32 mouse cellular contexts compared by ENCODE assay signal in the genomic region with DNA sequence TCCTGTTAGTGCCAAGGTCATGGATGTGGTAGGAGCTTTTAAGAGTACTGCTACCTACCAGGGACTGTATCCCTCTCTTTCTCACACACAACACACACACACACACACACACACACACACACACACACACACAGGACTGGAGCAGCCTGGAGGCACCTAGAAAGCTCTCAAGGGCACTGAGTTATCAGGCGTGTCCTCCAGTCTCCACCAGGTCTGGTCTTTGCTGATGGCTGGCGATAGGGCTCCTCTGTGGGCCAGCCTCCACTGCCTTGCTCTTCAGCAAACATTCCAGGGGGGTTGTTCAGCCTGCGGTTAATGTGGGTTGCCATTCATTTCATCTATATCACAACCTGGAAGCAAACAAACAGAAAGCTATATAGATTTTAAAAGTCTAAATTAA. TPM values are rescaled to one million over a fixed set of nuclear protein-coding genes. Genes with fewer than 3 reads are reported as not detected.
DNase-seq lines count a peak whose midpoint lies in the region; ATAC-seq and TF ChIP-seq lines count a peak whose summit lies in the region.
"Had no signal": no experiment of that assay in that cellular context is flagged by ENCODE, and none has a peak within 500 bp of the region (broad histone marks: within the 10 kb centered on the region; RNA-seq: fewer than 3 reads in every experiment).

No protein-coding gene starts in this region.

- ATAC-seq in kidney, embryonic 16.5 days (ENCODE audit: low FRiP score, low TSS enrichment), result peak; percentile 52
- peak; percentile 84 for ATAC-seq in liver, embryonic 13.5 days (ENCODE audit: low read depth)
- peak; percentile 79 for ATAC-seq in megakaryocyte progenitor cell, adult 5-6 weeks (replicated peaks; ENCODE audit: poor library complexity)
- ATAC-seq in stomach, embryonic 16.5 days (ENCODE audit: insufficient read depth, low FRiP score), result peak; percentile 77; the same call in 1 of the 2 replicates
- no peak for ATAC-seq in midbrain, postnatal 0 days (ENCODE audit: low FRiP score)
- ATAC-seq: forebrain, embryonic 15.5 days; intestine, embryonic 16.5 days; Patski had no signal

- H3K4me1 ChIP-seq in kidney, embryonic 16.5 days (ENCODE audit: insufficient read depth, low read length), result peaks cover 8% of the 10 kb centered on the region
- peaks cover 31% of the 10 kb centered on the region for H3K4me1 ChIP-seq in liver, embryonic 13.5 days (replicated peaks)
- peaks cover 18% of the 10 kb centered on the region; the same call in 1 of the 2 replicates for H3K4me1 ChIP-seq in stomach, embryonic 16.5 days (ENCODE audit: control insufficient read depth, insufficient read depth, low read length)
- H3K4me1 ChIP-seq in midbrain, postnatal 0 days (ENCODE audit: insufficient read depth, low read length), result no peaks in the 10 kb centered on the region
- H3K4me1 ChIP-seq: forebrain, embryonic 15.5 days; hindbrain, embryonic 13.5 days; limb, embryonic 12.5 days had no signal

- 82% methylated on average over 3 of the region's 3 CpGs for WGBS in kidney, embryonic 16.5 days
- 26% methylated on average over 3 of the region's 3 CpGs for WGBS in liver, embryonic 13.5 days (ENCODE audit: insufficient replicate concordance)
- WGBS in stomach, embryonic 16.5 days, result 65% methylated on average over 3 of the region's 3 CpGs
- 95% methylated on average over 3 of the region's 3 CpGs for WGBS in midbrain, postnatal 0 days

- H3K9me3 ChIP-seq in kidney, embryonic 16.5 days (ENCODE audit: low read length), result no peaks in the 10 kb centered on the region
- no peaks in the 10 kb centered on the region for H3K9me3 ChIP-seq in liver, embryonic 13.5 days (replicated peaks)
- no peaks in the 10 kb centered on the region for H3K9me3 ChIP-seq in stomach, embryonic 16.5 days (replicated peaks; ENCODE audit: control insufficient read depth, low read length)
- H3K9me3 ChIP-seq in midbrain, postnatal 0 days (ENCODE audit: low read length), result no peaks in the 10 kb centered on the region
- H3K9me3 ChIP-seq: embryonic facial prominence, embryonic 13.5 days; forebrain, embryonic 10.5 days; forebrain, embryonic 15.5 days; hindbrain, embryonic 13.5 days; limb, embryonic 12.5 days; midbrain, embryonic 10.5 days had no signal

- no peaks in the 10 kb centered on the region for H3K36me3 ChIP-seq in kidney, embryonic 16.5 days (ENCODE audit: insufficient read depth, low read length)
- H3K36me3 ChIP-seq in liver, embryonic 13.5 days, result no peaks in the 10 kb centered on the region
- no peaks in the 10 kb centered on the region for H3K36me3 ChIP-seq in stomach, embryonic 16.5 days (ENCODE audit: control insufficient read depth, insufficient read depth, low read length)
- H3K36me3 ChIP-seq in midbrain, postnatal 0 days (ENCODE audit: insufficient read depth, low read length), result no peaks in the 10 kb centered on the region
- H3K36me3 ChIP-seq: embryonic facial prominence, embryonic 13.5 days; forebrain, embryonic 10.5 days; forebrain, embryonic 15.5 days; hindbrain, embryonic 13.5 days; limb, embryonic 12.5 days; midbrain, embryonic 10.5 days had no signal

- no peak overlapping the region for H3K27ac ChIP-seq in kidney, embryonic 16.5 days (ENCODE audit: low read length)
- no peak overlapping the region for H3K27ac ChIP-seq in liver, embryonic 13.5 days
- peak overlapping the region; percentile 70; the same call in 1 of the 2 replicates for H3K27ac ChIP-seq in stomach, embryonic 16.5 days (ENCODE audit: low read length)
- H3K27ac ChIP-seq in midbrain, postnatal 0 days (ENCODE audit: low read depth, low read length), result no peak overlapping the region
- H3K27ac ChIP-seq: embryonic facial prominence, embryonic 13.5 days; forebrain, embryonic 10.5 days; forebrain, embryonic 15.5 days; gastrocnemius, adult 2 months; hindbrain, embryonic 13.5 days; limb, embryonic 12.5 days; macrophage; midbrain, embryonic 10.5 days had no signal

- no peak overlapping the region for H3K4me2 ChIP-seq in kidney, embryonic 16.5 days (replicated peaks; ENCODE audit: low read depth, low read length)
- H3K4me2 ChIP-seq in liver, embryonic 13.5 days, result no peak overlapping the region
- no peak overlapping the region for H3K4me2 ChIP-seq in stomach, embryonic 16.5 days (ENCODE audit: low read depth, low read length)
- H3K4me2 ChIP-seq in midbrain, postnatal 0 days (ENCODE audit: low read depth, low read length, poor library complexity, severe bottlenecking), result no peak overlapping the region
- H3K4me2 ChIP-seq: embryonic facial prominence, embryonic 13.5 days; forebrain, embryonic 15.5 days; heart, embryonic 11.5 days; hindbrain, embryonic 13.5 days; limb, embryonic 12.5 days had no signal

- no peak for DNase-seq in kidney, adult 11 months
- DNase-seq in liver, embryonic 13.5 days, result no peak
- no peak for DNase-seq in testis, postnatal 14 days (ENCODE audit: low spot score)
- DNase-seq in midbrain, postnatal 0 days (ENCODE audit: low spot score), result no peak
- no peak for DNase-seq in adrenal gland, adult 2 months
- DNase-seq: adrenal gland, postnatal 25 days; cerebellum, adult 11-12 months; cerebellum, postnatal 10 days; gastrocnemius, adult 2 months; gastrocnemius, postnatal 36 days; heart, adult 18-20 months; heart, postnatal 4 days; kidney, adult 9 months; kidney, postnatal 14 days; lung, adult 2 months; lung, postnatal 10 days; retina, postnatal 1 day; spleen, adult 18-20 months; thymus, postnatal 14 days had no signal

- no peak overlapping the region for H3K4me3 ChIP-seq in kidney, embryonic 16.5 days (ENCODE audit: low read length)
- H3K4me3 ChIP-seq in liver, embryonic 13.5 days (replicated peaks), result no peak overlapping the region
- H3K4me3 ChIP-seq in stomach, embryonic 16.5 days (replicated peaks; ENCODE audit: low read length), result no peak overlapping the region
- no peak overlapping the region for H3K4me3 ChIP-seq in midbrain, postnatal 0 days (ENCODE audit: low read depth, low read length)
- H3K4me3 ChIP-seq: embryonic facial prominence, embryonic 13.5 days; forebrain, embryonic 10.5 days; forebrain, embryonic 15.5 days; gastrocnemius, adult 2 months; hindbrain, embryonic 13.5 days; limb, embryonic 12.5 days; midbrain, embryonic 10.5 days had no signal

- no peak for TF ChIP-seq CTCF in midbrain, postnatal 0 days (IDR thresholded peaks at IDR 0.05)

- H3K9ac ChIP-seq in kidney, embryonic 16.5 days (replicated peaks; ENCODE audit: low read length), result no peak overlapping the region
- H3K9ac ChIP-seq in liver, embryonic 13.5 days, result no peak overlapping the region
- H3K9ac ChIP-seq in stomach, embryonic 16.5 days (ENCODE audit: low read length), result no peak overlapping the region
- no peak overlapping the region for H3K9ac ChIP-seq in midbrain, postnatal 0 days (replicated peaks; ENCODE audit: low read length, poor library complexity, severe bottlenecking)
- H3K9ac ChIP-seq: embryonic facial prominence, embryonic 13.5 days; forebrain, embryonic 15.5 days; hindbrain, embryonic 13.5 days; limb, embryonic 12.5 days had no signal

- no peaks in the 10 kb centered on the region for H3K27me3 ChIP-seq in kidney, embryonic 16.5 days (ENCODE audit: insufficient read depth, low read length)
- H3K27me3 ChIP-seq in liver, embryonic 13.5 days, result no peaks in the 10 kb centered on the region
- no peaks in the 10 kb centered on the region for H3K27me3 ChIP-seq in stomach, embryonic 16.5 days (ENCODE audit: control insufficient read depth, insufficient read depth, low read length)
- H3K27me3 ChIP-seq in midbrain, postnatal 0 days (ENCODE audit: insufficient read depth, low read length), result no peaks in the 10 kb centered on the region
- H3K27me3 ChIP-seq: embryonic facial prominence, embryonic 13.5 days; forebrain, embryonic 15.5 days; hindbrain, embryonic 13.5 days; limb, embryonic 12.5 days; Patski had no signal

RNA-seq across cellular contexts. Expression of gene Tsen2, which starts 17.0 kb away (rescaled TPM):
- 35.0 and 35.2 TPM in 2 replicates for polyA plus RNA-seq in kidney, embryonic 16.5 days (2015; fragmentation: Nextera tagmentation; extraction: Ambion mirVana)
- polyA plus RNA-seq in liver, embryonic 13.5 days (2015; fragmentation: Nextera tagmentation; extraction: Ambion mirVana), result 15.6 and 16.8 TPM in 2 replicates
- 12.9 and 15.2 TPM in 2 replicates for total RNA-seq in megakaryocyte progenitor cell, adult 5-6 weeks (2015)
- 12.3 and 25.9 TPM in 2 replicates for total RNA-seq in megakaryocyte progenitor cell, adult 5-6 weeks (2017)
- polyA plus RNA-seq in stomach, embryonic 16.5 days (2015; fragmentation: Nextera tagmentation; extraction: Ambion mirVana), result 23.7 and 26.1 TPM in 2 replicates
- 15.0 and 22.9 TPM in 2 replicates for total RNA-seq in midbrain, postnatal 0 days (2014; rRNA removed)
- polyA plus RNA-seq in midbrain, postnatal 0 days (2015; fragmentation: Nextera tagmentation; extraction: Ambion mirVana), result 24.1 and 29.0 TPM in 2 replicates
- 10 to 100 TPM in 1 of 2 experiments, 1 to 10 TPM in 1; 8.0 to 13.8 TPM for total RNA-seq in adrenal gland, adult 2 months (2021)
- 3.1 and 3.2 TPM in 2 replicates for polyA plus RNA-seq in adrenal gland, adult 2 months (2012; rRNA removed)
